Mouse (Mus musculus): ENCODE measurements around the gene Kars. TPM values are rescaled to one million over a fixed set of nuclear protein-coding genes. Genes with fewer than 3 reads are reported as not detected.

Kars gene
- polyA plus RNA-seq, 2 experiments = 58.9 to 93.6 TPM

DNA sequence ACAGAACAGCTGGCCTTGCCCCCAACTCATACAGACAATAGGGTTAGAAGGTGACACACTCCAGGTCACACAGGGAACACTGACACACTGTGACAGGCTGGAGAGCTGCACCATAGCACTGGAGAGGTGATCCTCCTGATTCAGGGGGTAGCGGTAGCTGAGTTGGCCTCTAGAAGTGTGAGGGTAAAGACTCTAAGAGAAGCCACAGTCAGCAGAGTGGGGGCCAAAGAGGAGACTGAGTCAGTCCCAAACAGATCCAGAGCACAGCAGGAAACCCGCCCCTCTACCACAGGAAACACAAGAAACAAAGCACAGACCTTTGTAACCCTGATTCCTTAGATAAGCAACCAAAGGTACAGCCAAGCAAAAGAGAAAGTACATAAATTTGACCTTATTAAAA is 34.8 kb downstream of the Kars start:
- Histone ChIP-seq H3K36me3 (replicated peaks; ENCODE audit: control insufficient read depth, insufficient read depth, low read depth) (peaks cover 3% of the 10 kb centered on the region), H3K4me1 (replicated peaks; ENCODE audit: control insufficient read depth in 2 of 2, insufficient read depth in 2 of 2, low read length in 1 of 2) (peaks cover 0 to 8% of the 10 kb centered on the region in 2 experiments; a peak in 2 of 4 replicates), H3K9me3 (ENCODE audit: control insufficient read depth, low read length) (no peaks in the 10 kb centered on the region), H3K27me3 (ENCODE audit: control insufficient read depth, insufficient read depth, low read length) (no peaks in the 10 kb centered on the region), H3K4me2 (ENCODE audit: low read depth) (no peak overlapping the region), H3K27ac (no peak overlapping the region), H3K4me3 (ENCODE audit: insufficient read depth in 1 of 2, low read depth in 2 of 2, low read length in 2 of 2) (no peak overlapping the region), H3K9ac (replicated peaks) (no peak overlapping the region)
- DNase-seq (ENCODE audit: low read depth in 3 of 3, low spot score in 3 of 3) (no peak), ATAC-seq (ENCODE audit: insufficient read depth) (no peak)
- TF ChIP-seq CTCF (IDR thresholded peaks at IDR 0.05; ENCODE audit: low read depth) (no peak), EP300 (IDR thresholded peaks at IDR 0.05; ENCODE audit: low read depth) (no peak)
- WGBS (ENCODE audit: insufficient replicate concordance) = 68% methylated on average over 2 of the region's 2 CpGs

- Histone ChIP-seq H3K27me3 (ENCODE audit: control insufficient read depth, insufficient read depth, low read length) (no peaks in the 10 kb centered on the region), H3K9ac (replicated peaks) (no peak overlapping the region), H3K27ac (no peak overlapping the region), H3K36me3 (replicated peaks; ENCODE audit: control insufficient read depth, insufficient read depth, low read depth) (peaks cover 3% of the 10 kb centered on the region), H3K4me1 (replicated peaks; ENCODE audit: control insufficient read depth in 2 of 2, insufficient read depth in 2 of 2, low read length in 1 of 2) (peaks cover 0 to 8% of the 10 kb centered on the region in 2 experiments; a peak in 2 of 4 replicates), H3K4me3 (ENCODE audit: insufficient read depth in 1 of 2, low read depth in 2 of 2, low read length in 2 of 2) (no peak overlapping the region), H3K4me2 (ENCODE audit: low read depth) (no peak overlapping the region), H3K9me3 (ENCODE audit: control insufficient read depth, low read length) (no peaks in the 10 kb centered on the region)
- TF ChIP-seq CTCF (IDR thresholded peaks at IDR 0.05; ENCODE audit: low read depth) = no peak
- no peak for TF ChIP-seq EP300 (IDR thresholded peaks at IDR 0.05; ENCODE audit: low read depth)
- 83% methylated on average over 2 of the region's 2 CpGs for WGBS (ENCODE audit: insufficient replicate concordance)
- DNase-seq (ENCODE audit: low read depth in 3 of 3, low spot score in 3 of 3) (no peak), ATAC-seq (ENCODE audit: insufficient read depth) (no peak)
These were observed 35.4 kb downstream of the Kars start for GRCm38 (mm10) chr8:111975706-111976105.

DNA sequence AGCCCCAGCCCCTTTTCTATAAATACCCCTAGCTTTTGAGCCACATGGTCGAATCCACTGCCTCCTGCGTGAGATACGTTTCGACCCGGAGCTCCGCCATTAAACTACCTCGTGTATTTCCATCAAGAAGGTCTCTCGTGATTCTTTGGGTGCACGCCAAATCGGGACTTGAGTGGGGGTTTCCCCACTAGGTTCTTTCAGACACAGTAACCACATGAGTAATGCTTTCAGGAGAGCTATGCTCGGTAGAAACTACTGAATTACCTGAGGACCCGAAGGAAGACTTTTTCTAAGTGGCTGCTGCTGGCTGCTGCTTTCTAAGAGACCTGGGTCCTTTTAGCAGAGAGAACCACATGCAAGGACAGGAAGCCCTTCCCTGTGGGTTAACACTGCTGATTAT is 37.0 kb downstream of the Kars start:
- H3K9ac ChIP-seq (replicated peaks) = no peak overlapping the region
- 86% methylated on average over 12 of the region's 12 CpGs for WGBS (ENCODE audit: insufficient replicate concordance)
- no peaks in the 10 kb centered on the region for H3K9me3 ChIP-seq (ENCODE audit: control insufficient read depth, low read length)
- H3K27ac ChIP-seq = no peak overlapping the region
- ATAC-seq (ENCODE audit: insufficient read depth) (no peak), DNase-seq (ENCODE audit: low read depth in 3 of 3, low spot score in 3 of 3) (no peak)
- no peak overlapping the region for H3K4me3 ChIP-seq (ENCODE audit: insufficient read depth in 1 of 2, low read depth in 2 of 2, low read length in 2 of 2)
- peaks cover 0 to 8% of the 10 kb centered on the region in 2 experiments; a peak in 2 of 4 replicates for H3K4me1 ChIP-seq (replicated peaks; ENCODE audit: control insufficient read depth in 2 of 2, insufficient read depth in 2 of 2, low read length in 1 of 2)
- TF ChIP-seq CTCF (IDR thresholded peaks at IDR 0.05; ENCODE audit: low read depth) (no peak), EP300 (IDR thresholded peaks at IDR 0.05; ENCODE audit: low read depth) (no peak)
- H3K36me3 ChIP-seq (replicated peaks; ENCODE audit: control insufficient read depth, insufficient read depth, low read depth) = peaks cover 3% of the 10 kb centered on the region
- no peaks in the 10 kb centered on the region for H3K27me3 ChIP-seq (ENCODE audit: control insufficient read depth, insufficient read depth, low read length)
- no peak overlapping the region for H3K4me2 ChIP-seq (ENCODE audit: low read depth)

GRCm38 (mm10) chr8:111968991-111969390 is 42.1 kb downstream of the Kars start:
- H3K9ac ChIP-seq (replicated peaks) = no peak overlapping the region
- 74% methylated on average over 5 of the region's 5 CpGs for WGBS (ENCODE audit: insufficient replicate concordance)
- no peak for ATAC-seq (ENCODE audit: insufficient read depth)
- no peak overlapping the region for H3K4me3 ChIP-seq (ENCODE audit: insufficient read depth in 1 of 2, low read depth in 2 of 2, low read length in 2 of 2)
- peaks cover 3% of the 10 kb centered on the region; the same call in 1 of the 2 replicates for H3K36me3 ChIP-seq (replicated peaks; ENCODE audit: control insufficient read depth, insufficient read depth, low read depth)
- H3K27ac ChIP-seq = no peak overlapping the region
- H3K27me3 ChIP-seq (ENCODE audit: control insufficient read depth, insufficient read depth, low read length) = no peaks in the 10 kb centered on the region
- no peak overlapping the region for H3K4me2 ChIP-seq (ENCODE audit: low read depth)
- H3K9me3 ChIP-seq (ENCODE audit: control insufficient read depth, low read length) = no peaks in the 10 kb centered on the region
- peaks cover 0 to 4% of the 10 kb centered on the region in 2 experiments; a peak in 2 of 4 replicates for H3K4me1 ChIP-seq (replicated peaks; ENCODE audit: control insufficient read depth in 2 of 2, insufficient read depth in 2 of 2, low read length in 1 of 2)
- TF ChIP-seq CTCF (IDR thresholded peaks at IDR 0.05; ENCODE audit: low read depth) = no peak
- TF ChIP-seq EP300 (IDR thresholded peaks at IDR 0.05; ENCODE audit: low read depth) = no peak
- DNase-seq (ENCODE audit: low read depth in 3 of 3, low spot score in 3 of 3) = no peak

GRCm38 (mm10) chr8:111968541-111968940 is 42.6 kb downstream of the Kars start:
- Histone ChIP-seq H3K27ac (no peak overlapping the region), H3K4me1 (replicated peaks; ENCODE audit: control insufficient read depth in 2 of 2, insufficient read depth in 2 of 2, low read length in 1 of 2) (peaks cover 0 to 4% of the 10 kb centered on the region in 2 experiments; a peak in 2 of 4 replicates), H3K4me2 (ENCODE audit: low read depth) (no peak overlapping the region), H3K4me3 (ENCODE audit: insufficient read depth in 1 of 2, low read depth in 2 of 2, low read length in 2 of 2) (no peak overlapping the region), H3K36me3 (replicated peaks; ENCODE audit: control insufficient read depth, insufficient read depth, low read depth) (peaks cover 2% of the 10 kb centered on the region; the same call in 1 of the 2 replicates), H3K27me3 (ENCODE audit: control insufficient read depth, insufficient read depth, low read length) (no peaks in the 10 kb centered on the region), H3K9me3 (ENCODE audit: control insufficient read depth, low read length) (no peaks in the 10 kb centered on the region), H3K9ac (replicated peaks) (no peak overlapping the region)
- ATAC-seq (ENCODE audit: insufficient read depth) (no peak), DNase-seq (ENCODE audit: low read depth in 3 of 3, low spot score in 3 of 3) (no peak)
- TF ChIP-seq EP300 (IDR thresholded peaks at IDR 0.05; ENCODE audit: low read depth) (no peak), CTCF (IDR thresholded peaks at IDR 0.05; ENCODE audit: low read depth) (no peak)
- WGBS (ENCODE audit: insufficient replicate concordance) = 86% methylated on average over 10 of the region's 10 CpGs
